Mouse (Mus musculus): ENCODE results near the gene Unc93a.
"Not testable (repeated sequence)": the region's sequence is repeated elsewhere in the genome, so short reads cannot be mapped to it uniquely, and the experiment has no call there.

- not testable (repeated sequence) for TF ChIP-seq CTCF (IDR thresholded peaks at IDR 0.05; ENCODE audit: low read depth, low read length); POLR2A (IDR thresholded peaks at IDR 0.05; ENCODE audit: borderline replicate concordance, low read depth, low read length)
These were observed 42.4 kb upstream of the Unc93a start for GRCm38 (mm10) chr17:13174029-13174428.
